ENCODE assay signal across 13 mouse cellular contexts in genomic region chr15:80051092-80051761, GRCm38 (mm10). TPM values are rescaled to one million over a fixed set of nuclear protein-coding genes. Genes with fewer than 3 reads are reported as not detected.
DNase-seq lines count a peak whose midpoint lies in the region; ATAC-seq and TF ChIP-seq lines count a peak whose summit lies in the region.
"Had no signal": no experiment of that assay in that cellular context is flagged by ENCODE, and none has a peak within 500 bp of the region (broad histone marks: within the 10 kb centered on the region; RNA-seq: fewer than 3 reads in every experiment).

No protein-coding gene starts in this region.

- peak; percentile 99 for DNase-seq in heart, adult 11 months
- DNase-seq in lung, embryonic 14.5 days = peak; percentile 62
- no peak for DNase-seq in lung, adult 18-20 months
- peak; percentile 36 for DNase-seq in heart, postnatal 25 days (ENCODE audit: low spot score)
- DNase-seq in adipocyte (ENCODE audit: low spot score) = no peak
- DNase-seq: gastrocnemius, postnatal 36 days; right cerebral cortex, postnatal 14 days had no signal

- no peak overlapping the region for H3K9ac ChIP-seq in heart, embryonic 12.5 days
- no peak overlapping the region for H3K9ac ChIP-seq in lung, embryonic 14.5 days
- no peak overlapping the region for H3K9ac ChIP-seq in stomach, embryonic 14.5 days (replicated peaks; ENCODE audit: low read depth, low read length)
- H3K9ac ChIP-seq: neural tube, embryonic 12.5 days had no signal

- TF ChIP-seq CTCF in lung, embryonic 14.5 days (IDR thresholded peaks at IDR 0.05; ENCODE audit: low read depth) = no peak

- intact Hi-C loops in heart, postnatal 25 days (cut with DNase I) = loop anchor here (2.0 kb wide), 2 partner anchors 36 to 46 kb away; partner anchors contain the start of gene Pdgfb

- ATAC-seq in heart, embryonic 12.5 days (ENCODE audit: insufficient number of reproducible peaks, low FRiP score) = no peak
- ATAC-seq in lung, embryonic 14.5 days (ENCODE audit: insufficient read depth) = peak; percentile 25; the same call in 1 of the 2 replicates
- ATAC-seq in stomach, embryonic 14.5 days (ENCODE audit: insufficient number of reproducible peaks, insufficient read depth, low FRiP score, low read depth) = no peak
- ATAC-seq in granulocyte monocyte progenitor cell, adult 5-6 weeks (replicated peaks; ENCODE audit: poor library complexity, severe bottlenecking) = no peak
- ATAC-seq: forebrain, embryonic 14.5 days had no signal

- peaks cover 53% of the 10 kb centered on the region for H3K4me1 ChIP-seq in heart, embryonic 12.5 days (replicated peaks)
- H3K4me1 ChIP-seq in lung, embryonic 14.5 days (ENCODE audit: insufficient read depth) = 0 out of 2 replicates have a peak, but pooled peaks cover 2% of the 10 kb centered on the region
- H3K4me1 ChIP-seq in stomach, embryonic 14.5 days (ENCODE audit: control insufficient read depth, insufficient read depth, low read length) = no peaks in the 10 kb centered on the region; the same call in 1 of the 2 replicates
- H3K4me1 ChIP-seq: neural tube, embryonic 12.5 days had no signal

- no peaks in the 10 kb centered on the region for H3K36me3 ChIP-seq in heart, embryonic 12.5 days
- no peaks in the 10 kb centered on the region for H3K36me3 ChIP-seq in lung, embryonic 14.5 days (ENCODE audit: insufficient read depth)
- no peaks in the 10 kb centered on the region for H3K36me3 ChIP-seq in stomach, embryonic 14.5 days (ENCODE audit: control insufficient read depth, insufficient read depth, low read length)
- H3K36me3 ChIP-seq: G1E; neural tube, embryonic 12.5 days had no signal

- H3K27ac ChIP-seq in heart, embryonic 12.5 days (ENCODE audit: poor library complexity, severe bottlenecking) = no peak overlapping the region
- peak overlapping the region; percentile 58; the same call in 1 of the 2 replicates for H3K27ac ChIP-seq in lung, embryonic 14.5 days (ENCODE audit: low read depth)
- H3K27ac ChIP-seq in stomach, embryonic 14.5 days (ENCODE audit: low read length) = peak overlapping the region; percentile 67; the same call in 1 of the 2 replicates
- H3K27ac ChIP-seq: neural tube, embryonic 12.5 days had no signal

- H3K27me3 ChIP-seq in heart, embryonic 12.5 days (replicated peaks) = no peaks in the 10 kb centered on the region
- no peaks in the 10 kb centered on the region for H3K27me3 ChIP-seq in lung, embryonic 14.5 days (ENCODE audit: insufficient read depth, low read length)
- no peaks in the 10 kb centered on the region for H3K27me3 ChIP-seq in stomach, embryonic 14.5 days (ENCODE audit: control insufficient read depth, insufficient read depth, low read length)
- H3K27me3 ChIP-seq: neural tube, embryonic 12.5 days had no signal

- 78% methylated on average over 19 of the region's 19 CpGs for WGBS in heart, embryonic 12.5 days
- 70% methylated on average over 19 of the region's 19 CpGs for WGBS in lung, embryonic 14.5 days
- 73% methylated on average over 19 of the region's 19 CpGs for WGBS in stomach, embryonic 14.5 days

- H3K4me2 ChIP-seq in heart, embryonic 12.5 days = no peak overlapping the region
- no peak overlapping the region for H3K4me2 ChIP-seq in lung, embryonic 14.5 days
- H3K4me2 ChIP-seq in stomach, embryonic 14.5 days (replicated peaks; ENCODE audit: low read depth, low read length) = no peak overlapping the region
- H3K4me2 ChIP-seq: neural tube, embryonic 12.5 days had no signal

- H3K9me3 ChIP-seq in heart, embryonic 12.5 days (replicated peaks) = no peaks in the 10 kb centered on the region
- no peaks in the 10 kb centered on the region for H3K9me3 ChIP-seq in lung, embryonic 14.5 days (ENCODE audit: low read depth, low read length)
- H3K9me3 ChIP-seq in stomach, embryonic 14.5 days (ENCODE audit: control insufficient read depth, low read depth, low read length) = no peaks in the 10 kb centered on the region
- H3K9me3 ChIP-seq: G1E; neural tube, embryonic 12.5 days had no signal

- no peak overlapping the region for H3K4me3 ChIP-seq in heart, embryonic 12.5 days
- H3K4me3 ChIP-seq in lung, embryonic 14.5 days (ENCODE audit: low read depth, low read length) = no peak overlapping the region
- no peak overlapping the region for H3K4me3 ChIP-seq in stomach, embryonic 14.5 days (ENCODE audit: low read depth, low read length)
- H3K4me3 ChIP-seq: neural tube, embryonic 12.5 days had no signal

RNA-seq across cellular contexts. Expression of gene Pdgfb, which starts 36.5 kb away (rescaled TPM):
- 1.7 and 2.3 TPM in 2 replicates for polyA plus RNA-seq in heart, embryonic 12.5 days (2016; fragmentation: Nextera tagmentation; extraction: Ambion mirVana)
- polyA plus RNA-seq in lung, embryonic 14.5 days (2014; fragmentation: Nextera tagmentation; extraction: Ambion mirVana) = 11.6 and 13.0 TPM in 2 replicates
- 10 to 100 TPM; 24.5 to 33.8 TPM for total RNA-seq in heart, postnatal 25 days (2021)
- polyA plus RNA-seq in stomach, embryonic 14.5 days (2014; fragmentation: Nextera tagmentation; extraction: Ambion mirVana) = 5.0 and 6.2 TPM in 2 replicates
- total RNA-seq in granulocyte monocyte progenitor cell, adult 5-6 weeks (2014; fragmentation: Nextera tagmentation) = 0.30 TPM in 1 of 2 replicates, not detected in the other
- 0.13 and 0.26 TPM in 2 replicates for total RNA-seq in granulocyte monocyte progenitor cell, adult 5-6 weeks (2017)
- polyA plus RNA-seq: G1E had no signal

RNA-seq across cellular contexts. Expression of gene Syngr1, which starts 39.9 kb away (rescaled TPM):
- polyA plus RNA-seq in heart, embryonic 12.5 days (2016; fragmentation: Nextera tagmentation; extraction: Ambion mirVana) = 17.2 and 19.0 TPM in 2 replicates
- polyA plus RNA-seq in lung, embryonic 14.5 days (2014; fragmentation: Nextera tagmentation; extraction: Ambion mirVana) = 14.7 and 14.9 TPM in 2 replicates
- total RNA-seq in heart, postnatal 25 days (2021) = 10 to 100 TPM; 77.5 to 92.2 TPM
- 32.3 and 38.8 TPM in 2 replicates for polyA plus RNA-seq in stomach, embryonic 14.5 days (2014; fragmentation: Nextera tagmentation; extraction: Ambion mirVana)
- total RNA-seq in granulocyte monocyte progenitor cell, adult 5-6 weeks (2014; fragmentation: Nextera tagmentation) = 1.5 and 1.6 TPM in 2 replicates
- 1.6 and 4.0 TPM in 2 replicates for total RNA-seq in granulocyte monocyte progenitor cell, adult 5-6 weeks (2017)

RNA-seq across cellular contexts. Expression of gene Rpl3, which starts 40.4 kb away (rescaled TPM):
- polyA plus RNA-seq in heart, embryonic 12.5 days (2016; fragmentation: Nextera tagmentation; extraction: Ambion mirVana) = 601 and 631 TPM in 2 replicates
- polyA plus RNA-seq in lung, embryonic 14.5 days (2014; fragmentation: Nextera tagmentation; extraction: Ambion mirVana) = 1,315 and 1,365 TPM in 2 replicates
- 100 to 1,000 TPM; 154 to 183 TPM for total RNA-seq in heart, postnatal 25 days (2021)
- polyA plus RNA-seq in stomach, embryonic 14.5 days (2014; fragmentation: Nextera tagmentation; extraction: Ambion mirVana) = 1,379 and 1,439 TPM in 2 replicates
- total RNA-seq in granulocyte monocyte progenitor cell, adult 5-6 weeks (2014; fragmentation: Nextera tagmentation) = 2,307 and 2,508 TPM in 2 replicates
- total RNA-seq in granulocyte monocyte progenitor cell, adult 5-6 weeks (2017) = 3,100 and 3,113 TPM in 2 replicates

Comparison
In these comparisons a context has a peak if more than half of its experiments do, and no peak if none do; other contexts are left out.
1. DNase-seq: peak in heart, adult 11 months (single experiment), lung, embryonic 14.5 days (single experiment) and heart, postnatal 25 days (single experiment); none in lung, adult 18-20 months (0 of 2) and adipocyte (single experiment).